Mouse (Mus musculus) erythroblast, embryonic 14.5 days (primary cell): ENCODE results near the gene Fam110a. TPM values are rescaled to one million over a fixed set of nuclear protein-coding genes. Genes with fewer than 3 reads are reported as not detected.
A peak's percentile ranks its signal among the peaks of the same experiment; 100 is the strongest.

Experiments
- H3K27me3 ChIP-seq: 2 replicates; pipeline ENCODE4 v1.6.1; 2012; ENCODE audit warnings: inconsistent platforms; ENCODE audit not compliant: control insufficient read depth
- H3K36me3 ChIP-seq: 2 replicates; pipeline ENCODE4 v1.6.1; 2012; ENCODE audit warnings: mild to moderate bottlenecking, inconsistent platforms; ENCODE audit not compliant: control insufficient read depth
- H3K4me1 ChIP-seq: 2 replicates; pipeline ENCODE4 v1.6.1; 2012; ENCODE audit warnings: inconsistent platforms; ENCODE audit not compliant: control insufficient read depth
- H3K4me3 ChIP-seq: replicated peaks from 2 replicates; pipeline ENCODE3; 2012; ENCODE audit warnings: moderate library complexity, mild to moderate bottlenecking, inconsistent platforms
- H3K9me3 ChIP-seq: 2 replicates; pipeline ENCODE4 v1.6.1; 2012; ENCODE audit warnings: low read length, inconsistent platforms, mixed read lengths; ENCODE audit not compliant: control insufficient read depth
- GATA1 ChIP-seq: IDR thresholded peaks from 2 replicates; pipeline ENCODE4 v1.6.1; 2012; ENCODE audit warnings: low read length, inconsistent platforms, mixed read lengths
- TAL1 ChIP-seq: IDR thresholded peaks from 3 replicates; pipeline ENCODE4 v1.6.1; 2012; ENCODE audit warnings: low read length, inconsistent platforms, mixed read lengths
- polyA plus RNA-seq: library from polyadenylated mRNA; stranded (reverse); fragments of >175 nt; gene quantifications from 2 replicates; pipeline ENCODE4 v1.2.3, GENCODE M21; 2012

The Fam110a gene
- polyA plus RNA-seq, 1 experiment, result 4.7 TPM

DNA sequence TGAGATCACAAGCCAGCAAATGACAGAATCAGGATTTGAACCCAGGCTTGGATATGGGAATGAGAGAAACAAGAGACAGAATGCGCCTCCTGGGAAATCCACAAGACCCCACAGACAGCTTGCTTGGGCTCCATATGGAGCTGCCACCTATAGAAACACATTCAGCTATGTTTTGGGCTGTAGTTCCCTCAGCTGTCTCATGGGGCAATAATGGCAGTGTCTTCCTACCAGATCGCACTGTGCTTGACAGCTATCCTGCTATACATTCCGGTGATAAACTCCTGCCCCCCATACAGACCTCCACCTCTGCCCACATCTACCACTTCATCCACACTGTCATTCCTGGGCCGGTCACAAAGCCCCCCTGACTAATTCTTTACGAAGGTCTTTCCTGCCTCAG lies 4.7 kb downstream of the Fam110a start:
- peaks cover 54% of the 10 kb centered on the region for H3K4me1 ChIP-seq
- H3K27me3 ChIP-seq, result peaks cover 44% of the 10 kb centered on the region
- H3K36me3 ChIP-seq, result peaks cover 18% of the 10 kb centered on the region
- H3K9me3 ChIP-seq, result no peaks in the 10 kb centered on the region
- no peak overlapping the region for H3K4me3 ChIP-seq
- TF ChIP-seq TAL1, result no peak
- TF ChIP-seq GATA1, result no peak

GRCm38 (mm10) chr2:151973595-151974562 lies 6.1 kb downstream of the Fam110a start:
- Histone ChIP-seq H3K4me3 (no peak overlapping the region), H3K9me3 (no peaks in the 10 kb centered on the region), H3K36me3 (peaks cover 32% of the 10 kb centered on the region), H3K4me1 (peaks cover 42% of the 10 kb centered on the region), H3K27me3 (peaks cover 44% of the 10 kb centered on the region)
- TF ChIP-seq GATA1, result no peak
- TF ChIP-seq TAL1, result no peak

GRCm38 (mm10) chr2:151972880-151973594 lies 7.0 kb downstream of the Fam110a start:
- no peak for TF ChIP-seq TAL1
- TF ChIP-seq GATA1, result no peak
- Histone ChIP-seq H3K4me3 (no peak overlapping the region), H3K9me3 (no peaks in the 10 kb centered on the region), H3K36me3 (peaks cover 39% of the 10 kb centered on the region), H3K4me1 (peaks cover 33% of the 10 kb centered on the region), H3K27me3 (peaks cover 44% of the 10 kb centered on the region)

GRCm38 (mm10) chr2:151971748-151972147 lies 8.3 kb downstream of the Fam110a start:
- TF ChIP-seq GATA1 (no peak), TAL1 (no peak)

DNA sequence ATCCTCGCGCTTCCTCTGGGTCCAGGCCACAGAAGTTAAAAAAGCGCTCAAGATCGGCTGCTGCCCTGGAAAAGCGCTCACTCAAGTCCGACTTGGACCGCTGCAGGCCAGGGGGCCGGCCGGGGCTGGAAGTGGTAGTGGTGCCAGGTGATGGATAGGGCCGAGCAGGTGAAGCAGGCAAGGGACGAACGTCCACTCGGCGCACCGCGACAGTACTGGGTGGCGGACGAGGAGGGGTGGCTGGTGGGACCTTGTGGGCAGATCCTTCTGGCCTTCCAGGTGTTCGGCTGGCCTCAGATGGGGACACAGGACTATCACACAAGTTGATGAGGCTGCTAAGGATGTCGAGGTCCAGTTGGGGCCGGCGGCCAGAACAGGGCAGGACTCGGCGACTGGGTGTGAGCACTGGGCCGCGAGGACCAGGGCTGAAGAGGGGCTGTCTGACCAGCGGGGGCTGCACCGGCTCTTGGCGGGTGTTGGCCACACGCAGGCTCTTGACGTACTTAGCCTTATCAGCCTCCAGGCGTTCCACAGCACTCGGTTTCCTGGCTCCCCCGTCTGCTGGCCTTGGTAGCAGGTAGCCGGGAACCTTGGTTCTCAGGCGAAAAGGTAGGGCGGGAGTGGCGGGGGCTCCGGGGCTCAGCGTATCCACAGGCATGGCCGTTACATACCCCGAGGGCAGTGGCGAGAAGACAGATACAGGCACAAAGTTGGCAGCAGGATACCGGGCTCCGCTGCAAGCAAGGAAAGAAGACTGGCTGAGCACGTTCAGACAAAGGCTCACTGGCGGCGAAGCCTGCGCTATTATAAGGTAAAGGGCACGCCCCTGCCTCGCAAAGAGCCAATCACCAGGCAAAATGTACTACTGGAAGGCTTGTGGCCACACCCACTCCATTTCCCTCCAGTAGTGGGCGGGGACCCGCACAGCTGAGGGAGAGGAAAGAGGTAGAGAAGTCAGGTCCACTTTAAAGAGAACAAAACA lies 9.5 kb downstream of the Fam110a start:
- Histone ChIP-seq H3K27me3 (peaks cover 44% of the 10 kb centered on the region), H3K4me1 (peaks cover 29% of the 10 kb centered on the region)

More at GRCm38 (mm10) chr2:151971748-151972147, 8.3 kb downstream of the Fam110a start:
- peaks cover 29% of the 10 kb centered on the region for H3K36me3 ChIP-seq
- no peaks in the 10 kb centered on the region for H3K9me3 ChIP-seq
- no peak overlapping the region for H3K4me3 ChIP-seq
- H3K27me3 ChIP-seq, result peaks cover 44% of the 10 kb centered on the region
- peaks cover 29% of the 10 kb centered on the region for H3K4me1 ChIP-seq

DNA sequence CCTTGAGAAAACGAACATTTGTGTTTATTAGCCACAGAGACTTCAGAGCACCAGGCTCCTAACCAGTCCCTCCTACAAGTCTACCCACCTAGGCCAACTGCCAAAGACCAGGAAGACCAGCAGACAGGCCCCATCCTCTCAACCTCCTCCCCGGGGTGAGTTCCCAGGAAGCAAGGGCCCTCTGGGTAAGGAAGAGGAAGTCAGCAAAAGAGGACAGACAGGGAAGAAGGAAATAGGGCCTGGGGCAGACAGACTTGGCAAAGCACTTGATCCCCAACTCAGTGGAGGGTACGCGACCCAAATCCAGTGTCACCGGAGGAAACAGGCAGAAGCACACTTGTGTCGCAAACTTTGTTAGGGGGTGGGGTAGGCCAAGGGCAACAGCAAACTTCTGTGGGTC lies 10.6 kb downstream of the Fam110a start:
- Histone ChIP-seq H3K4me3 (no peak overlapping the region), H3K27me3 (peaks cover 33% of the 10 kb centered on the region), H3K9me3 (no peaks in the 10 kb centered on the region), H3K4me1 (peaks cover 28% of the 10 kb centered on the region), H3K36me3 (peaks cover 28% of the 10 kb centered on the region)
- TF ChIP-seq TAL1 (no peak), GATA1 (no peak)

More for the DNA sequence above, 9.5 kb downstream of the Fam110a start:
- Histone ChIP-seq H3K9me3 (no peaks in the 10 kb centered on the region), H3K36me3 (peaks cover 28% of the 10 kb centered on the region), H3K4me3 (peak overlapping the region; percentile 29)
- TF ChIP-seq TAL1, result no peak
- no peak for TF ChIP-seq GATA1

DNA sequence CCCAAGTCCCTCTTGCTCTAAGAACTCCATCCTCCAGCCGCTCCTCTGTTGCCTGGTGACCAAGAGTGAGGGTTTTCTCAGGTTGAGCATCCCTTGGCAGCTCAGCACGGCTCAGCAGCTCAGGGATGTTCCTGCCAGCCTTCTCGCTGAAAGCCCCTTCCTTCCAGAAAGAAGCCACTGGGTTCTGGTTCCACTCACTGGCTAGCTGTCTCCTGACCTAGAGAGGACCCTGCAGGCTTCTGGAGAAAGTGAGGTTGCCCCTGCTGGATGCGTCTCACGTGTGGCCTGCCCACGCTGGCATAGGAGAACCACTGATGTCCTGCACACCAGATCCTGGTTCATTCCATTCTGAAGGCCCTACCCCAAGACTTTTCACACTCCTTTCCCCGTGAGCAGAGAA lies 11.0 kb downstream of the Fam110a start:
- Histone ChIP-seq H3K36me3 (peaks cover 28% of the 10 kb centered on the region), H3K4me1 (peaks cover 24% of the 10 kb centered on the region)
- TF ChIP-seq TAL1 (no peak), GATA1 (no peak)

GRCm38 (mm10) chr2:151968451-151968850 lies 11.6 kb downstream of the Fam110a start:
- H3K4me1 ChIP-seq, result peaks cover 19% of the 10 kb centered on the region
- H3K9me3 ChIP-seq, result no peaks in the 10 kb centered on the region
- H3K27me3 ChIP-seq, result peaks cover 23% of the 10 kb centered on the region
- TF ChIP-seq GATA1, result no peak
- TF ChIP-seq TAL1, result no peak
- peaks cover 28% of the 10 kb centered on the region for H3K36me3 ChIP-seq
- H3K4me3 ChIP-seq, result no peak overlapping the region

More for the DNA sequence above, 11.0 kb downstream of the Fam110a start:
- H3K27me3 ChIP-seq, result peaks cover 29% of the 10 kb centered on the region
- H3K9me3 ChIP-seq, result no peaks in the 10 kb centered on the region
- H3K4me3 ChIP-seq, result no peak overlapping the region
